Mouse (Mus musculus) lung, adult 2 months (tissue): ENCODE data around the gene Ccdc182. TPM values are rescaled to one million over a fixed set of nuclear protein-coding genes. Genes with fewer than 3 reads are reported as not detected.

Experiments
- DNase-seq: peaks from one replicate; pipeline ENCODE4 v3.0.0; 2022
- H3K4me1 ChIP-seq: fragments of 200-500 bp; 2 replicates; pipeline ENCODE4 v1.6.1; 2011; ENCODE audit warnings: low read length; ENCODE audit not compliant: control insufficient read depth, insufficient read depth
- H3K4me3 ChIP-seq: fragments of 200-500 bp; replicated peaks from 2 replicates; pipeline ENCODE3; 2011; ENCODE audit warnings: low read depth, mild to moderate bottlenecking, control low read depth, low read length; ENCODE audit errors: extremely low read depth
- CTCF ChIP-seq: fragments of 200-500 bp; IDR thresholded peaks from 2 replicates; pipeline ENCODE4 v1.5.1; 2011; ENCODE audit warnings: mild to moderate bottlenecking, low read length, control low read depth; ENCODE audit not compliant: insufficient read depth
- POLR2A ChIP-seq: fragments of 200-500 bp; IDR thresholded peaks from 2 replicates; pipeline ENCODE4 v1.6.1; 2011; ENCODE audit warnings: low read depth, mild to moderate bottlenecking, control low read depth, low read length, borderline replicate concordance; ENCODE audit errors: extremely low read depth
- WGBS: fragments of 180-500 bp; shearing (Covaris S2); methylation state at CpG from one replicate; pipeline ENCODE4 v1.1.7; 2018; 5-methylcytosine and 5-hydroxymethylcytosine counted together
- polyA plus RNA-seq: library from polyadenylated mRNA; depleted of rRNA; stranded (reverse); fragments of >200 nt; gene quantifications from 2 replicates; pipeline ENCODE4 v1.2.3, GENCODE M21; 2012

Ccdc182 gene
- polyA plus RNA-seq, 1 experiment, result not detected

DNA sequence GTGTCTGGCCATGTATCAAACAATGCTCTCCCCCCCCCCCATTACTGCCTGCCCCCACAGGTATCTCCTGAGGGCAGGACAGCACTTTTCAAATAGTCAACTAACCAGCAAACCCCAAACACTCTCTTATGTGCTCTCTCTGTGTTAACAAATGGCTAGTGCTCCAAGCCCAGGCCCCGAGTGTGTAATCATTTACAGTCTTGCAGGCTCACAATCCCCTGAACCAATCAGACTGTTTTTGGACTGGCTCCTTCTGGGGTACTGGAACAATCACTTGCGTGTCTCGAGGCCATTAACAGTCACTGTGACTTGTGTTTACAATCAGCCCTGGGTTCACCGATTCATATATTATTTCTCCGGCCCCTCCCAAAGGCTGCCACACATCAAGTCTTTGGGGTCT, 1.4 kb downstream of the Ccdc182 start:
- TF ChIP-seq POLR2A (no peak), CTCF (no peak)
- DNase-seq, result no peak
- no peaks in the 10 kb centered on the region; the same call in 1 of the 2 replicates for H3K4me1 ChIP-seq
- 67% methylated on average over 5 of the region's 5 CpGs for WGBS
- no peak overlapping the region for H3K4me3 ChIP-seq

DNA sequence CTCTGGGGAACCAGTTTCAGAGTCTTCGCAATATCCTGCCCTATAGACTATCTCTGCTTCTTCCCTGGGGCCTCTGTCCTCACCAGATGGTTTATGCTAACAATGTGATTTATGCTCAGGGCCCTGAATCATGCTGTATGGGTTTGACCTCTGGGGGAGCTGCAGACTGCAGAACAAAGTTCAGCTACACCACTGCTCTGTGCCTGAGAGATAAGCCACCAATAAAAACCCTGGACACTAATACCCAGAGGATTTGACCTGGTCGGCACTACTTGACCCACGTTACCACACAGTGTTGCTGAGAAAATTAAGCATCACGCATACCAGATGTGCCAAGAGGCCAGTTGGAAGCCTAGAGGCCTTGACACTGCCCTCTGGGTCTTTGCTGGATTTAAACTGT, 3.7 kb downstream of the Ccdc182 start:
- 75% methylated on average over 4 of the region's 4 CpGs for WGBS
- TF ChIP-seq CTCF (no peak), POLR2A (no peak)
- Histone ChIP-seq H3K4me3 (no peak overlapping the region), H3K4me1 (no peaks in the 10 kb centered on the region)
- DNase-seq, result no peak

DNA sequence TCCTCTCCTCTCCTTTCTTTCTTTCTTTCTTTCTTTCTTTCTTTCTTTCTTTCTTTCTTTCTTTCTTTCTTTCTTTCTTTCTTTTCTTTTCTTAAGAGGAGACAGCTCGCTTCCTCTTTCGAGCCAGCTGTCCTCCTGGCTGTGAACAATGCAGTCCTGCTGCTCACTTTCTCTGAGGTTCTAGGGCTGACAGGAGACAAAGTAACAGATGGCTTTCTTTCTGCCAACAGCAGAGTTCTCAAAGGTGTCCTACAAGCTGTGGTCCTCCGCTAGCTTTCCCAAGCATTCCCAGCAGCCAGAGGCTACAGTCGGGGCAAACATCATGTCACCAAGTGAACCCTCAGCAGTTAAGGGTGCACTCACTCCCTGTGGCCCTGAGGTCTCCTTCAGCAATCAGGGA, 5.5 kb downstream of the Ccdc182 start:
- no peak for DNase-seq
- no peak for TF ChIP-seq CTCF
- TF ChIP-seq POLR2A, result no peak
- H3K4me3 ChIP-seq, result no peak overlapping the region
- 84% methylated on average over 4 of the region's 4 CpGs for WGBS
- no peaks in the 10 kb centered on the region for H3K4me1 ChIP-seq

DNA sequence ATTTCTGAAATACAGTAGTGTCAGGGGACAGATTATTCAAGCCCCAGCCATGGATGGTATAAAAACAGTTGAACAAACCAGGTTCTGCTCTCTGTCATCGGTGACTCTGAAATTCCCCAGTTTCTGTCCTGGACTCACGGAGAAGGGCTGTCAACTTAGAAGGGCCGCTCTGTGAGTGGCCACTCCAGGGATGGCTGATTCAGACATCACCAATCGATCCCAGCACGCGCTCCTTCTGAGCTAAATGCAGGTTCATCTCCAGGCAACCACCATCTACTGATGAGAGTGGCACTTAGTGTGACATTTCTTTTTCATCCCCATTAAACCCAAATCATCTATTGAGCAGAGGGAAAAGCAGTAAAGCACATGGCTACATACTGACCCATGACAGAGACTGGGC, 7.8 kb downstream of the Ccdc182 start:
- no peak for DNase-seq
- Histone ChIP-seq H3K4me3 (no peak overlapping the region), H3K4me1 (no peaks in the 10 kb centered on the region)
- WGBS, result 66% methylated on average over 6 of the region's 6 CpGs
- TF ChIP-seq POLR2A, result no peak
- no peak for TF ChIP-seq CTCF

DNA sequence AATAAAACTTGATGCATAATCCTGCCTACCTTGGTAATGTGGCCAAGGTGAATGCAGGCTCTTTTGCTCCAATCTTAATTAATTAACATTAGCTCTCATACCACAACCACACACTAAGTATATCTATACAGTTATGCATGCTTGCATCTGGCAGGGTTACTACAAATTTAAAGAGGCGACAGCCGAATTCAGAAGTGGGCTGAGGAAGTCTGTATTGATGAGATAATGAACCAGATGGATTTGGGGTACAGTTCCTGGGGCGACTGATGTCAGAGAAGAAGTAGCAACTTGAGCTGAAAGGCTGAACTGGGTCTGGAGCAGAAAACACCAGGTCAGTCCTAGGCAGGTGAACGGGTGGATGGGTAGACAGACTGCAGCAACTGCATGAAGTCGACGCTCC, 11.9 kb downstream of the Ccdc182 start:
- no peak overlapping the region for H3K4me3 ChIP-seq
- DNase-seq, result no peak
- 85% methylated on average over 6 of the region's 6 CpGs for WGBS
- TF ChIP-seq CTCF (no peak), POLR2A (no peak)
- no peaks in the 10 kb centered on the region for H3K4me1 ChIP-seq

DNA sequence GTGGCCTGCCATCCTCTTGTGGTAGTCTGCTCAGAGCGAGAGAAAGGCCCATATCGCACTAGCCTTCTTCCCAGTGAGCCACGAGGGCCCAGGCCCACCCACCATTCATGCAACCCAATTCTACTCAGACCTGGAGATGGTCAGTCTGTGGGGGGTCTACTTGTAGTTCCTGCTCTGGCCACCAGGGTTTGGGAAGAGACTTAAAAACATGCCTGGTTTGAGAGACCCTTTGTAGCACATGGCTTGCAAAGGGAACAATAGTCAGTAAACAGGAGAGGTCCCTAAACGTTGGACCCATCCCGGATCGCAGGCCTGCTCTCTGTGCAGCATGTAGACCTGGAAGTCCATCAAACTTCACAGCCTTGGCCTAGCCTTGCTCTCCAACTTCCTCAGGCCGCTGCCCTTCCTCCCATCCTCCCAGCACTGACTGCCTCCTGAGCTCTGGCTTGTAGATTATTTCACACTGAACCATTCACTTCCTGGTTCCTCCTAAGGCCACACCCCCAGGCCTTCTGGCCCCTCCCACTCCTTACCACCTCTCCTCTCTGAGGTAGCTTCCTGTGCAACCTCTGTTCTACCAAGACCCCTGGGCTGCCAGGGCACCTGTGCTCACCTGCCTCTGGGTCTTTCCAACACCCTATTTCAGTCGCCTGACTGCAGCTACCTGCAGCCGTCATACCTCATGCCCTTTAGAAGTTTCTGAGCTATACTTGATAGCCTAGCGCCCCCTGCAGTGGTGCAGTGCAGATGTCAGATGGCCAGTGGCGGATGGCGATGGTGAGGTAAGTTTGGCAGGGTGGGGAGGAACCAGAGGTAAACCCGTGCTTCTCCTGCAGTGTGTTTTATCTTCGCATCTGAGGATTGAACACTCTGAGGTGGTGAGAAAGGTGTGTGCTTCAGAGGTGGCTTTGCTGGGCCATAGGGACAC, 14.0 kb downstream of the Ccdc182 start:
- TF ChIP-seq POLR2A, result no peak
- TF ChIP-seq CTCF, result no peak
- H3K4me1 ChIP-seq, result no peaks in the 10 kb centered on the region
- WGBS, result 85% methylated on average over 14 of the region's 14 CpGs
- no peak overlapping the region for H3K4me3 ChIP-seq
- DNase-seq, result no peak

DNA sequence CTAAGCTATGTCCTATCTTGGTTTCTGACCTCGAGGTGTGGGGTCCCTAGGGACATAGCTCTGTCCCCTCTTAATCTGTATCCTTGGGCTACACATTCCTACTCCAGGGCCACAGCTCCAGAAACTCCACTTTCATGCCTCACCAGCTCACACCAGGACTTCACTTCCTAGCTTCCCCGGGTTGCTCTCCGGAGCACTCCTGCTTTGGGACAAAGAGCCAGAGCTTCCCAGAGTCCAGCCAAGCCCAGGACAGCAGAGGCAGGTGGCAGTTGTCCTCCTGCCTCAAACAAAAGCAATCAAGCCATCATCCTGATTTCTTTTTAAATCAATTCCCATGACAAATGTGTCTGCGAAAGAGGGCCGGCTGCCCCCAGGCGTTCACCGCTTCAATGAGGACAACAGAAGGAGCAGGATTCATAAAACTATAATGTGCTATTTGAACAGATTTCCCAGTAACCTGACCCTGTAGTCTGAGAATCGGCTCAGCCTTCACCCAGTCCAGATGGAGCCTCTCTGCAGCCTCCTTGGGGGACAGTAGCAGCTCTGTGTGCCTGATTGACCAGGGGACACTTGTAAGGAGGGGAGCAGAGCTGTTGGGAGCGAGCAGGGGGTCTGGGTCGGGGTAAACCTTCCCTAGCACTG, 15.3 kb downstream of the Ccdc182 start:
- no peaks in the 10 kb centered on the region for H3K4me1 ChIP-seq
- TF ChIP-seq POLR2A (no peak), CTCF (no peak)
- DNase-seq, result no peak
- no peak overlapping the region for H3K4me3 ChIP-seq
- 77% methylated on average over 10 of the region's 10 CpGs for WGBS

DNA sequence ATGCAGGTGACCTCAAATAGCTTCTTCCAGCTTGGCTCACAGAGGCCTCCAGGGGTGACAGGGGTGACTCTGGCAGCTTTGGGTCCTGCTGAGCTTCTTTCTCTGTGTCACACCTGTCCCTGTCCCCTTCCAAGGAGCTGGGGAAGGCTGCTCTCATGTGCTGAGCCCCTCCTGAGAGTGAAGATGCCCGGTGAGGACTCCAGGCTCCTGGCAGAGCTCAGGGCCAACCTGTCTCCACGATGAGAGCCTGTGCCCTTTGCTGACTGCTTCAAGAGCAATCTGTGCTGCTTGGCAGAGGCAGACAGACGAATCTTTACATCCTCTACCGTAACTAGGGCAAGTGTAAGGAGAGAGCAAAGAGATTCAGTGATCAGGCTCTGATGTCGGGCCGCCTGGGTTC, 16.9 kb downstream of the Ccdc182 start:
- WGBS, result 82% methylated on average over 6 of the region's 6 CpGs
- Histone ChIP-seq H3K4me3 (no peak overlapping the region), H3K4me1 (no peaks in the 10 kb centered on the region)
- DNase-seq, result no peak
- TF ChIP-seq POLR2A, result no peak
- no peak for TF ChIP-seq CTCF

DNA sequence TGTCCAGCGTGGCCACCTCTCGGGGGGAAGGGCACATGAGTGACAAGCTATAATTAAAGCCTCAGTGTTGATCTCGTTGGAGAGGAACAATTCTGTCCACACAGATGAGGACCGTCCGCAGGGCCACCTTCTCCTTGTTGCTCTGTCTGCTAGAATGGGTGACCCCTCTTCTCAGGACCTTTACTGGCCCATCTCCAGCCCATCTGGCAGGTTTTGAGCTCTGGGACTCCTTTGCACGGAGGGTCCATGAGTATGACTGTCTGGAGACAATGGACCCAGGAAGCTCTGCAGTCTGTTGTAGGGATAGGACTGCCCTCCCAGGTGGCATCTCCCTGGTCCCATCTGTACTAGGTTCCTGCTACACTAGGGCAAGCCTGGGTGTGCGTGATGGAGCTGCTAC, 17.7 kb downstream of the Ccdc182 start:
- H3K4me1 ChIP-seq, result no peaks in the 10 kb centered on the region
- H3K4me3 ChIP-seq, result no peak overlapping the region
- no peak for TF ChIP-seq POLR2A
- TF ChIP-seq CTCF, result no peak
- DNase-seq, result no peak
- 82% methylated on average over 7 of the region's 7 CpGs for WGBS

DNA sequence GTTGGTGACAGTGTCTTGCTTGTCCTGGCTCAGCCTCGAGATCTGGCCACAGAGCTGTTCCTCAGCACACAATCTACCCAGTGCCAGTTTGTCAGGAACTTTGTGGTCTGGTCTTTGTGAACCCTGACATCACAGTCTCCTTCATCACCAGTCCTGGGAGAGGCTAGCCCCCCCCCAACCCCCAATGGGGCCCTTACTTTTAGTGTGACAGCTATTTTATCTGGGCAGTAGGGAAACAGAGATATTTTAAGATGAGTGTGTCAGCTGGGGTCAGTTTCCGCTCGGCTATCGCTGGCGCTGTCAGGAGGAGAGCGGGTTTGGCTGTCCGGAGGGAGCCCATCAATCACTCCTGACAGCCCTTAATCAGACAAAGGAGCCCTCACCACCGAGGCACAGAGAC, 19.7 kb downstream of the Ccdc182 start:
- no peaks in the 10 kb centered on the region for H3K4me1 ChIP-seq
- TF ChIP-seq CTCF, result no peak
- no peak for TF ChIP-seq POLR2A
- WGBS, result 16% methylated on average over 8 of the region's 8 CpGs
- H3K4me3 ChIP-seq, result no peak overlapping the region
- no peak for DNase-seq
